Mouse (Mus musculus): ENCODE measurements around the gene Ube2l3.
"Not testable (repeated sequence)": the region's sequence is repeated elsewhere in the genome, so short reads cannot be mapped to it uniquely, and the experiment has no call there.

Ube2l3 gene

GRCm38 (mm10) chr16:17202549-17202948 lies at the start of gene Ube2l3:
Ube2l3 (minus strand) TSS chr16:17202649.
- DNase-seq, result no peak

GRCm38 (mm10) chr16:17251539-17251938 lies 49.1 kb upstream of the Ube2l3 start:
- DNase-seq, result peak; percentile 97

DNA sequence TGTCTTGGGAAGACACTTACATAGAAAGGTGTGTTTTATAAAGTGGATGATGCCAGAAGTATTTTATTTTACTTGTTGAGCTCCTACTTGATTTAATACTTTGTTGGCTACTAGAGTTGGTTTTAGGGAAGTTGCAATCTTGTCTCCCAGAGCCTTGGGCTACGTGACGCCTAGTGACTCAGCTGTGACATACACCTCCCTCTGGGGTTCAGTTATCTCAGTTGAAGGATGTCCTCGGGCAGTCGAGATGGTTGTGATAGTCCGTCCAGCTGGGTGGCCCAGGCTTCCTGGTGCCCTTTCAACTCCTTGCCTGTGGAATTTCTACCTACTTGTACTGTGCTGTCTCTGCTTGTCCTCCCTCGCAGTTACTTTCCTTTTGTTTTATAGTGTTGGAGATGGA lies 46.7 kb upstream of the Ube2l3 start:
- no peak for DNase-seq

- peak; percentile 76 for DNase-seq
Observed at GRCm38 (mm10) chr16:17247727-17248126, 45.3 kb upstream of the Ube2l3 start.

GRCm38 (mm10) chr16:17244996-17245395 lies 42.5 kb upstream of the Ube2l3 start:
- no peak for DNase-seq

DNA sequence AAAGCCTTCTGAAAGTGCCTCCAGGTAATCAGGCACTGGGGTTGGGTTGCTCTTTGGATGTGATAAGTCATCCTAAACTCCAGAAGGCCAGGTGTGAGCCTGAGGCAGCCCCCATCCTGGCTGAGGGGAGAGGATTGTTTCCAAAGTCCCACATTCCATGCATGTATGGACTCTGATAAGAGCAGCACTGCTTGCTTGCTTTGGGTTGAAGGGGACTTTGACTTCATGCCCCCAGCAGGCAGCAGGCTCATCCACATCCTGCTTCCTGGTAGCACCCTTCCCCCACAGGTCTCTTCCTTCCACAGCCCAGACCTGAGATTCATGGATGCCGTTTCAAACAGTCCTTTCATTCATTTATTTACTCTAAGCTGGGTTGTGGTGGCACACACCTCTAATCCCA lies 41.3 kb upstream of the Ube2l3 start:
- no peak for DNase-seq

- DNase-seq, result no peak
Observed at GRCm38 (mm10) chr16:17239409-17239808, 37.0 kb upstream of the Ube2l3 start.

DNA sequence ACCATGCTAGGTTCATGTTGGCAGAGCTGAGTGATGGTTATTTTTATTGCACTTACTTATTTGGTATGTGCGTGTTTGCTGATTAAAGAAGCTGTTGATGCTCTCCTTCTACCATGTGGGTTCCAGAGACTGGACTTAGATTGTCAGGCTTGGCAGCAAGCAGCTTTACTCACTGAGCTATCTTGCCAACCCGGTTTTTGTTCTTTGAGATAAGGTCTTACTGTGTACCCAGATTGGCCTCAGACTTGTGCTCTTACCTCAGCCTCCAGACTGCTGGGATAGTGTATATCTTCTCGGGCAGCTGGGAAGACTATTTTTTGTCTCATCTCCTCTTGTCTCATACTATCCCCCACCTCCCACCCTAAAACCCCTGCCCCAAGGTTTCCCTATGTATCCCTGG lies 35.2 kb upstream of the Ube2l3 start:
- no peak for DNase-seq

- peak; percentile 61 for DNase-seq
Observed at GRCm38 (mm10) chr16:17234916-17235665, 32.6 kb upstream of the Ube2l3 start.

GRCm38 (mm10) chr16:17234499-17234895 lies 32.0 kb upstream of the Ube2l3 start:
- DNase-seq, result no peak

DNA sequence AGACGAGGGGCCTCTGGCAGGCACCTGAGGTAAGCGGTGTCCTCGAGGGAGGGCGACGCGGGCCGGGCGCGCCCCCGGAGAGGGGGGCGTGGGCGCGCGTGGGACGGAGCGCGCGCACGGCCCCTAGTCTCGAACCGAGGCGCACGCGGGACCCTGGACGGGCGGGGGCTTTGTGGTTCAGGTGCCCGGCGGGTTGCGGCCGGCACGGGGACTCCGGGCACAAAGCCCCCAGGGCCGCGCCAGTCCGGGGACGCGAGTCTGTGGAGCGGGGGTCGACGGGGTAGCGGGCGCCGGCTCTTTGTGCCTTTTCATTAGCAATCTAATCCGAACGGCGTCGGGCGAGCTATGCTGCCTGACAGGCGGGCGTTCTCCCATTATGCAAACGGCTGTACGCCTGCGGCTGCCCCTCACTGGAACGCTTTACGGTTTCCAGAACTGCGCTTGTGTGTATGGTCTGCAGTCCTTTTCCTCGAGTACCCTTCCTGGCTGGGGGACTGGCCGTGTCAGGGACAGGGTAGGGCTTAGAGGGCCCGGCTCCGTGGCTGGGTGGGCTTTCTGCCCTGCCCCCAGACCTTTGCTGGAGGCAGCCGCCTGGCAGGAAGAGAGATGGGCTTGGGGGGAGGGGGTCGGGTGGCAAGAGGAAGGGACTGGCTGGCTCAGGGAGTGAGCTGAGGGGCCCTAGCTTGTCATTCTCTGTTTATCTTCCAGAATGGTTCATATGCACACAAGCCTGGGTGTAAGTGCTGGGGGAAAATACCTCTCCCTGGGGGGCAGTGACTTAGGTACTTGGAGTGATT lies 31.5 kb upstream of the Ube2l3 start:
- DNase-seq, result peak; percentile 38

DNA sequence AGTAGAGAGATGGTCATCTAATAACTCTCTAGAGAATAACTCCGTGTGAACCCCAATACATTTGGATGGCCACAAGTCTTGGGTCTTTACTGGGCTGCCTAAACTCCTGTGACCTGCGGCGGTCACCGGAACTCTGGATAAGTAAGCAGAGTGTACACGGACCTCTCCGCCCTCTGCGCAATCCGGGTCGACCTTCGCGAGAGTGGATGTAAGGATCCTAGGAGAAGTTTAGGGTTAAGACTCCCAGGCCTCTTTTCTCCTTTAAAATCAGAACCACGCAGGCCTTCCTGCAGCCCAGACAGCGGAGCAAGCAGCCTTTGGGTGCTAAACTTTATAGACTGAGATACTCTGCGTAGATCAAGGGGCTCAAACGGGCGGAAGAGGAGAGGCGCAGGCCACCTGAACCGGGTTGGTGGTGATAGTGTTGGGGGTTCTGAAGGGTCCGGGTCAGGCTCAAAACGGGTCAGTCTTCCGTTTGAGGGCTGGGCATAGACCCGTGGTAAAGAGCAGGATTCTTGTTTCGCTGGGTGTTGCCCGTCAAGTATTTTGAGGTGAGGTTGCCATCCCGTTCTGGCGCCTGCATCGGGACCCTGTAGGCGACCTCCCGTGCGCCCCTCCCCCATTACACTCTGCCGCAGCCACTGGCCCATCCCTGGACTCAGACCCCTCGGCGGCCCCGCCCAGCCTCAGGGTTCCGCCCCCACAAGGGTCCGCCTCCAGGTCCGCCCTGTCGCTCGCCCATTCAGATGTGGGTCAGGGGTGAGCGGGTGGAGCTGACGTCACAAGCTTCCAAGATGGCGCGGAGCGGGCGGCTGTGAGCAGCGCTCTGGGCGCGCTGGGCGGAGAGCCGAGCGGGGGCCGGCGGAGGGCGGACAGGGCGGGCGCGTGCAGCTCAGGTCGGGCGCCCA lies 30.6 kb upstream of the Ube2l3 start, which contains the start of gene Hic2:
Gene Hic2 (plus strand): TSS at position 779 of the 908 bp plus-strand sequence.
- DNase-seq, result peak; percentile 97

DNA sequence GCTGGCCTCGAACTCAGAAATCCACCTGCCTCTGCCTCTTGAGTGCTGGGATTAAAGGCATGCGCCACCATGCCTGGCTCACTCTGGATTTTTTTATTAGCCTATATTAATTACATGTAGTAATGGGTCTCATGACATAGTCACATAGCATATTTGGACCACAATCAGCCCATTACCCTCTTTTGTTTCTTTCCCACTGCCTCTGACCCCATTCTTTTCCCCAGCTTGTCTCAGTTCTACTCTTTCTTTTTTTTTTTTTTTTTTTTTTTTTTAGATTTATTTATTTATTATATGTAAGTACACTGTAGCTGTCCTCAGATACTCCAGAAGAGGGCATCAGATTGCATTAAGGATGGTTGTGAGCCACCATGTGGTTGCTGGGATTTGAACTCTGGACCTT lies 29.1 kb upstream of the Ube2l3 start:
- not testable (repeated sequence) for DNase-seq

GRCm38 (mm10) chr16:17226496-17226895 lies 24.0 kb upstream of the Ube2l3 start:
- DNase-seq, result no peak

- no peak for DNase-seq
Observed at GRCm38 (mm10) chr16:17225584-17225983, 23.1 kb upstream of the Ube2l3 start.

- peak; percentile 93 for DNase-seq
Observed at GRCm38 (mm10) chr16:17222197-17222596, 19.7 kb upstream of the Ube2l3 start.

GRCm38 (mm10) chr16:17220127-17220733 lies 17.8 kb upstream of the Ube2l3 start:
- no peak for DNase-seq

DNA sequence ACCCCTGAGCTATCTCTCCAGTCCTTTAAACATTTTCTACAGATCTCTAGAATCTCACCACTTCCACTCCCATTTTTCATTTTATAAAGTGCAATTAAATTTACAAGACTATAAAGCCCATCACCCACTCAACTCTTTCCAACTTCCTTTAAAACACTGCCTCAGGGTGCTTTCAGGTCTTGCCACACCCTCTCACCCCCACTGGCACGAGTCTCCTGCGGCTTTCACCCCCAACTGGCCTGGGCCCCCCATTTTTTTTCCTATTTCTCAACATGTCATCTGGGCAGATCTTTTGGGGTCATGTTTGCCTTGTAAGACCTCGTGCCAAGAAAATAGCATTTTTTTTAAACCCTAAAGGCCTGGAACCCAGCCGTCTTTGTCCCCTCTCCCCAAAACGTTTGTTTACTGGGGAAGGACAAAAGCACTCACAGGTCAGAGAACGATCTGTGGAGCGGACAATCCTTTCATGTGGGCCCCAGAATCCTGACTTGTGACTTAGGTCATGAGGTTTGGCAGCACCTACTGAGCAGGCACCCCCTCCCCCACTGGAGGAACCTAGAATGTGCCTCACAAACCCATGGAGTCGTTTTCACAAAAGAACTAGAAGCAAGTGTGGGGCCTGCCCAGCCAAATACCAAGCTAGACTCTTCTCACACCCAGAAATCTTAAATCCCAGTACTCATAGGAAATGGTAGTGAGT lies 14.6 kb upstream of the Ube2l3 start:
- DNase-seq, result no peak

- DNase-seq, result peak; percentile 93
Observed at GRCm38 (mm10) chr16:17209981-17210838, 7.8 kb upstream of the Ube2l3 start.

DNA sequence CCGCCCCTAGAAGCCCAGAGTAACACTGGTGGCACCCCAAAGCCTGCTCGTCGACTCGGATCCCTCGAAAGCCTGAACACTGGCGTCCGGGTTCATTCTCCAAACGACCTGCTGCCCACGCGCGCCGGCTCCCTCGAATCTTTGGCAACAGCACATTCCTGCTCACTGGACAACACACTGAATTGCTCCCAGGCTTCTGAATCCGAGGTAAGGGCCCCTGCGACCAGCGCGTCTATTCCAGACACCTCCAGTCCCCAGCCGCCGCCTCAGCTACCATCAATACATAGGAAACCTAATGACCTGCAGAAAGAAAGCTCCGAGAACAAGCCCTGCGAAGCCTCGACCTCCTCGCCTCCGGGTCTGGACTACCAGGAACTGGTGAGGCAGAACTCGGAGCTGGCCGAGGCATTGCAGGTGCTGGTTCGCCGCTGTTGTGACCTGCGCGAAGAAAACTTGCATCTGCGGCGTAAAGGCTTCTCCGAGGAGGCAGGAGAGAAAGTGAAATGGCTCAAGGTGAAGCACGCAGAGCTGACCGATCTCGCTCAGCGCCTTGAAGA lies 7.0 kb upstream of the Ube2l3 start:
- DNase-seq, result no peak
